Mouse (Mus musculus) E14TG2a.4 (cell line): Measurements from ENCODE around the gene Tma7.

Experiments
- CTCF ChIP-seq: conservative IDR thresholded peaks from 2 replicates; pipeline ENCODE4 v1.5.1; 2014; ENCODE audit warnings: low read length
- NANOG ChIP-seq: IDR thresholded peaks from 2 replicates; pipeline ENCODE4 v1.6.1; 2014; ENCODE audit warnings: borderline replicate concordance, low read length, mixed read lengths
- POU5F1 ChIP-seq: IDR thresholded peaks from 2 replicates; pipeline ENCODE4 v1.6.1; 2014; ENCODE audit warnings: low read length, borderline replicate concordance

- TF ChIP-seq CTCF (no peak), NANOG (no peak), POU5F1 (no peak)
These were observed 52.1 kb downstream of the Tma7 start for GRCm38 (mm10) chr9:109030312-109030711.
